Mouse (Mus musculus): ENCODE results near the gene Pbx1.

Gene Pbx1

DNA sequence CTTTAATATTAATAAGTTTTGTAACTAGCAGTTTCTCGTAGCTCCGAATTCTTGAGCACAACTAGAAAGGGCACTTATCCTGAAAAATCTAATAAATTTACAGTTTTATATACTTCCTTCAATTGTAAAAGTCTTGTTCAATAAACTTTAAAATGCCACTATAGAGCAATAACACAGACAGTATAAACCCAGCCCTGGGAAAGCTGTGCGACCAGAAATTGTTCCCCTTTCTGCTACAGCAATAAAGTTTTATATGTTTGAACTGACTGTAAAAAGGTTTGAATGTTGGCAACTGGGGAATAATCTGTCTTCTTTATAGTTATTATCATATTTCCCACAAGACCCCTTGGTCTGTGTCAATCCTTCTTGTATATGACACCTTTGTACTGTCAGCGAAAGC, 136.3 kb downstream of the Pbx1 start:
- DNase-seq, result no peak

DNA sequence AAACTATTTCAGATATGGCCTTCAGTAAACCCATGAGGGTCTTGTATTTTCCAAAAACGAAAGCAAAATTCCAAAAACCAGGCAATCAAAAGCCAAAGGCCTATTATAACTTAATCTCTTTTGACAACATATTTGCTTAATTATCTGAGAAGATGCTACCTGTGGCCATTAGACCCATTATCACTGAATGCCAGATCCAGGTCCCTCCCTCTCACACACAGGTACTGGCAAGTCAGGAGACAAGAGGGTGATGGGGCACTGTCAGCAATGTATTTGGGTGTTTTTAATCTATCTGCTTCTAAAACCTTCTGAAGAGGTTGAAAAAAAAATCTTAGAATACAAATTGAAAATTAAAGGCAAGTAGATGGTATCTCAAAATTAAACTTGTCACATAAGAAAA, 138.4 kb downstream of the Pbx1 start:
- no peak for DNase-seq

DNA sequence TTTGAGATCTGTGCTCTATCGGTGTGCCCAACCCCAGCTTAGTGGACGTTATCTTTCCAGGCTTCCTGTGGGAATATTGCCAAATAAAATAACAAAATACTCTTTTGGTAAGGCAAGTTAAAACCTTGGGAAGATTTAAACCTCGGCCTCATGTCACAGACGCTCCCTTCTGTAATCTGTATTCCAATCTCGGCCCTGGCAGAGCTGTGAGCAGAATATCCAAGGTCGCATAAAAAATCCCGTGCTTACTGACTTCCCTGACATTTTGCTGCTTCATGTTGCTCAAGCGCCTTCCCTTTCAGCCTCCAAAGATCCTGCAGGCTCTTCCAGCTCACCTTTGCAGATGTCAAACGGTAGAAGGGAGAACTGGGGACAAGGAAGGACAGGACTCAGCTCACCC, 140.0 kb downstream of the Pbx1 start:
- DNase-seq, result no peak

DNA sequence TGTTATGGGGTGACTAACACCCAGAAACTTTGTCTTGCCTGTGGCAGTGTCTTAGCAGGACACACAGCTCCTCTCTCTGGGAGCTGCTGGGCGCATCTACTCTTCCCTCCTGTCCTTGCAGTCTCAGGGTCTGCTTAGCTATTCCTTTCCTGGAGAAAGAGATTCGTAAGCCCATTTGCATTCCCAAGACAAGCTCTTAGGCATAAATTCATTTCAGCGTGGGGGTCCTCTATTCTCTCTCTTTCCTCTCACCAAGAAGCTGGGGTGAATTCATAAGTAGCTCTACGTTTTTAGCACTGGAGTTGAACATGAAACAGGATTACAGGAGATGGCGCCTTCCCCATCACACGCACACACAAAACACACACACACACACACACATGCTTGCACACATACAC, 140.4 kb downstream of the Pbx1 start:
- DNase-seq, result no peak

DNA sequence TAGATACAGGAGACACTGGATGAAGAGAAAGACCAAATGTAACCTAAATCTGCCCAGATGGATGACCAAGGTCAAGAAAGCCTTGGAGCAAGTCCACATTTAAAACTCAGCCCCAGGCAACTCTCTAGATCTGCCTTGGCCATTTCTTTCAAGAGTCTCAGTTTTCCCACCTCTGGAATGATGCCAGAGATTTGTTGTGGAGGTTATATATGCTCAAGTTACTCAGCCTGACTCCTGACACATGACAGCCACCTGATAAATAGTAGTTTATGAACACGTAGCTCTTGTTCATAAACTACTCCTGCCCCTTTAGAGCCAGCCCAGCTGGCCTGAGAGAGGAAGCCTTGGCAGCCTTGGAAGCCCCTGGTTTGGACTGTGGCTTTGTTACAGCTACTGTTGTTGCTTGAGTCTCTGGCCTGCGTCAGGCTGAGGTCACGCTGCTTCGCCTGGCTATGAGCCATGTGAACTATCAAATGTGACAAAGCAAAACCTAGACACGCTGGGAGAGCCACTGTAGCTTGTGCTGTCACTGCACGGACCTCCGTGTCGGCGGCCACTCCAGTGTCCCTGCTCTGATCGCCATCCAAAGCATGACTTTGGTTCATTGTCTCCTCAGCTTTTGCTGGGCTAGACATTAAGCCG, 140.9 kb downstream of the Pbx1 start:
- peak; percentile 77 for DNase-seq

DNA sequence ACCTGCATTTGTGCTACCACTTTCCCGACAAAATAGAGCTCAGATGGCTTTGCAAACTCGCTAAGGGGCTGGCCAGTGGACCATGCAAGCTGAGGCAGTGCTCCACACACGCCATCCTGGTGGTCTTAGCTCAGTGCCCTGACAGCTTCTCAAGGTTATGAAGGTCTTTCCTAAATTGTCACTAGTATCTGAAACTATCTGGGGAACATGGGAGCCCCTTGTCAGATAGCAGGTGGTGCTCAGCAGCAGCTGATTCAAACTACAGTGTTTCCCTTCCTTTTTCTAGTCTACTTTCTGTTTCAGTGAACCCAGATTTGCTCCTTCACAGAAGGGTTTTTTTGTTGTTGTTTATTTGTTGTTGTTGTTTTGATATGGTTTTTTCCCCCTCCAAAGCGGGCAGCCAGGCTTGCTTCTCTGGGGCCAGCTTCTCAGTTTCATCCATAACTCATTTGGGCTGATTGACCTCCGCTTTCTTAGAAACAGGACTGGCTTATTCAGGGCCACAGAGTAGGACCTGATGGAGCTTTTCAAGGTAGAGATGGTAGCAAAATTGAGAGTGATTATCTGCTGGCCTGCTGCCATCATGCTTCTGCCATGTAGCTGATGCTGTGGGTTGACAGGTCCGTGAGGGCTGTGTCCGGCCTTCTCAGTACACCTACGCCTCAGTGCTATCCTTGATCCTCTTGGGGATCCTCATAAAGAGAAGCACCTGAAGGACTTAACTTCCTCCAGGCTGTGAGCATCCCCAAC, 141.7 kb downstream of the Pbx1 start:
- DNase-seq, result no peak

DNA sequence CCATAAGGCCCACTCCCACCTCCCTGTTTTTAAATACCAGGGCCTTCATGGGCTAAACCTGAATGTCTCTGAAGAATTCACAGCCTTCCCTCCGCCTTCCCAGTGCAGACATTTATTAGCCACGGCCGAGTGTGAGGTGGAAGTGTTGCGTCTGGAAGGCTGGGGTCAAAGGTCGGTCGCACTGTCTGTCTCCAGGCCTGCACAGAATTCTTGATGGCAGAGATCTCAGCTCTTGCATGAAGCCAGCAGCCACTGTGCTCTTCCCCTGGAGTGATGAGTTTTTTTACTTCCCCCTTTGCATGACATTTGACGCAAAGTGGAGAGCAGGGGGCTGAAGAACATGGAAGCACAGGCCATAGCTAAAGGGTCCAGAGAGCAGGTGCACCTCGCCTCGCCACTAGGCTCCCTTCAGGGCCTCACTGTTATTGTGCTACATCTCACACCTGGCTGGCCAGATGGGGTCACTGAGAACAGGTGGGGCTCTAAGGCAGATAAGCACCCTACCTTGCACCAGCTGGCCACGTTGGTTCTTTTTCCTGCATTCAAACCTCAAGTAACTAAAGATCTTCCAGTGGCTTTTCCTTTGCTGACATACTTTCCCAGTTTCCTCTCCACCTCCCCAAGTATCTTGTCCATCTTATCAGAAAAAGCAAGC, 143.1 kb downstream of the Pbx1 start:
- no peak for DNase-seq

DNA sequence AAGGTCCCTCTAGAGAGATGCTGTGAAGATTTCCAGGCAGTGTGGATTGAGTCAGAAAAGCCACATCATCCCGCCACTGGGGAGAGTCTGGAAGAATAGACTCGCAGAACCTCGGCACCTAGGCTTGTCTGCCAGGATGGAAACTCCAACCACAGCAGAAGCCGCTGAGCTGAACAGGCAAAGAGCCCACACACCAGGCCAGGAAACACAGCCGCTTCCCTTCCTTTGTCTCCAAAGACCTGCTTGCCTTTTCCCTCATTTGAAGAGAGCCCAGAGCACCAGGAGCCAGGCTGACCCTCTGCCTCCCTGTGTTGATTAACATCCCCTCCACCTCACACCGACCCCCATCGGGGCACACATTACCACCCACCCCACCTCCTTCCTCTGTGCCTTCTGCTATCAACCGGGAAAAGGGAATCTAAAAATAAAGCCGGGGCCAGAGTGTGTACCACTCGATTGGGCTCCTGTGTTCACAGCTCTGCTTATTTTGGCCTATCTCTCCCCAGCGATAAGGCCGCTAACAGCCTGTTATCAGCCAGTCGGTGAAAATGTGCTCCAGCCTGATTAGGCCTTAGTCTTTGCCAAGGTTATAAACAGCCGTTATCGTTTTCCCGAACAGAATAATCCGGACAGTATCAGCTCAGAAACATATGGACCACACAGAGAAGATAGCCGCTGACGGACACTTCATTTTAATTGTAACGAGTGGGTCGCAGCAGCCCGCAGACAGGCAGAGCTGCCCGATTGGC, 144.1 kb downstream of the Pbx1 start:
- DNase-seq, result peak; percentile 58

DNA sequence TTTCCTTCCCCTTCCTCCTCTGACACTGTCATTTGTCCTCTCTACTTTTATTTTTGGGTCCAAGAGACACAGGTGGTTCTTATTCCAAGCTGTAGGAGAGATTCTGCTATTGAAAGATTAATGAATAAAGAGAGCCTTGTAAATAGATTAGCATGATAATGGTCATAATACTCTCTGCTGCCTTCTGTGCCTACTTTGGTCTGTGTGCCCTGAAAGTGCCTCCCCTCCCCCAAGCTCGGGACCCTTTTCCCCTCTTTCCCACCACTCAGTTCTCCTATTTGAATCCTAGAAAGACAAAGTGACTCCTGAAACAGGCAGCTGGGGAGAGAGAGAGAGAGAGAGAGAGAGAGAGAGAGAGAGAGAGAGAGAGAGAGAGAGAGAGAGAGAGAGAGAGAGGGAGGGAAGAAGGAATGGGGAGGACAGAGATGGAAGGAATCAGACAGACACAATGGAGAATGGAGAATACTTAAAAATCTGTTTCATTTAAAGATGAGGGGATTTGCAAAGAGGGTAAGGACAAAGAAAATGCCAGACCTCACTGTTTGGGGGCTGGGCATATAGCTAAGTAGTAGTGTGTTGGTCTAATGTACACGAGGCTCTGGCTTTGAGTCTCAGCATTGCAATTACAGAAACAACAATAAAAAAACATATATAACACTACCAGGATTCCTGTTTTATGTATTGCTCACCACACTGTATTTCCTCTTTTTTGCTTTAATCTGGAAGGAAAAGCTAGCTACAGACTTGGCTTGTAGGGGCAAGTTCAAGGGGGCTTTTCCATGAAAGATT, 145.0 kb downstream of the Pbx1 start:
- no peak for DNase-seq

DNA sequence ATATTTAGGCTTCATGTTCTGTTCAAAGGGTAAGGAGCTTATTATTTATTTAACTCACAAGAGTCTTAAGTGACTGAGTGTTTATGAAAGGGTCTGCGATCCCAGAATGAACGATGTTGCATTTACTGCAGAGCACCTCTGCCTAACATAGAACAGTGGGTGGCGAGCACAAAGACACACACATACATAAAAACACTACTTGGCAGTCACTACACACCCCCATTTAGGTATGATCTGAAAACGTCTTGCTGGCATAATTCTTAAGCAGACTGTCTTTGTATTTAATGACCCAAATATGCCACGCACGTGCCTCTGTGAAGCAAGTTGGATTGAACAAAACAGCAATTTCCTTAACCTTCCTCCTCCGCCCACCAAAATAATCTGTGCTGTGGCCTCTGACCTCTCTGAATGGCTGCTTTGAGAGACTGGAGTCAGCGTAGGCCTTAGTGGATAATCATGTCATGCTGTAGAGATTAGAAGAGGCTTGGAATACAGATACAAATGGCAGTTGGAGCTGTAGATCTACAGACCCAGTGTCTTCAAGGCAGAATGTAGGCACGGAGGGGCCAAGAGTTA, 147.4 kb downstream of the Pbx1 start:
- DNase-seq, result no peak

DNA sequence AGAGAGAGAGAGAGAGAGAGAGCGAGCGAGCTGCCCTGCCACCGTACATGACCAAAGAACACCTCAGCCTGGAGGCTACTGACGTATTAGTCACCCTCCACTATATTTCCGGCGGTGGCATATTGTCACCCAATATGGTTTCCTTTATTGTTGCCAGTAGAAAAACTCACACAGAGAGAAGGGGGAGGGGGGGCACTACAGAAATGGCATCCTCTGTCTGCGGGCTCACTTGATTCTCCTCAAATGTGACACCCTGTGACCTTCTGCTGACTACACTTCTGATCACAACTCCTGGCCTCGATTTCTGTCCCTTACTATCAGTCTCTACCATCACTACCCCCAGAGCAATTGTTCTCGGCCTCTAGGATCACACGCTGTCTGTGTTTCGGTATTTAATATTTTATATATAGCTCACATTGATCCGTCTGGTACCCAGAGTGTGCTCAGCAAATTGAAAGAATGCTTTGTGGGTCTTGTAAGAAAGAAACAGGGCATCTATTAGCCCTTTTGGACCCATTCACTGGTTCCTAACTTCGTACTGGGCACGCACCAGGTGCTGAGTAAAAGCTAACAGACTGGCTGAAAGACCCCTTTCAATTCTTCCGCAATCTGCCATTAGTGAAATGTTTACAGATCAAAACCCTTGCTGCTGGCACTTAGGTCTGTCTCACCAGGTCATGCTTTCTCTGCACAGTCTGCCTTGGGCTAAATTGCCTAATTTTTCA, 148.1 kb downstream of the Pbx1 start:
- no peak for DNase-seq

DNA sequence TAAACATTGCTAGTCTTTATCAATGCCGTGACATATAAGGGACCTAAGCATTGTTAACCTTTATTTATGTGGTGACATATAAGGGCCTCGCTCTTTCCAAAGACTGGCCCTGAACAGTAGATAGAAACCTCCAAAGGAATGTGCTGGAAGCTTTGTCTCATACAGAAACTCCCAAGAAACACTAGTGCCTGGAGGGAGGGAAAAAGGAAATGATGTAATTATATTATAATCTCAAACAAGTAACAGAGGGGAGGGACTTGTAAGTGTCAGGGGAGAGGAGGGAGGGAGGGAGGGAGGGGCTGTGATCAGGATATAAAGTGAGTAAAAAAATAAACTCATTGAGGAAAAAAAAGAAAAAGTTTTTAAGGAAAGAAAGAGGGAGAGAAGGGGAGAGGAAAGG, 148.6 kb downstream of the Pbx1 start:
- DNase-seq, result no peak

DNA sequence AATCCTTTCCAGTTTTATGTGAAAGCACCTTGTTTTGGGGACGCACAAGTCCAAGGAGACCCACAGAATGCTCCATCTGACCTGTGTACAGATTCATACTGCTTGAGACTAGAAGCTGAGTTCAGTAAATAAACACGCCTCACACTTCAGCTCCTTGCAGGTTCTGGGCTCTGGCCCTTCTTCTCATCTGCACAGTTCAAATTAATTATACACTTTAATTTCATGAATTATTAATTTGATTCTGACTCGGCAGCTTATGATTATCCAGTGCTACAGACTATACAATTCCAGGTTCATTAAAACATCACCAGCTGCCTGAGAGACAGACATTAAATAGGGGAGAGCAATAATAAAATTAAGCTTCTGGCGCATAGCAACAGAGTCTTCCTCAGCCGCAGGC, 156.4 kb downstream of the Pbx1 start:
- DNase-seq, result no peak

DNA sequence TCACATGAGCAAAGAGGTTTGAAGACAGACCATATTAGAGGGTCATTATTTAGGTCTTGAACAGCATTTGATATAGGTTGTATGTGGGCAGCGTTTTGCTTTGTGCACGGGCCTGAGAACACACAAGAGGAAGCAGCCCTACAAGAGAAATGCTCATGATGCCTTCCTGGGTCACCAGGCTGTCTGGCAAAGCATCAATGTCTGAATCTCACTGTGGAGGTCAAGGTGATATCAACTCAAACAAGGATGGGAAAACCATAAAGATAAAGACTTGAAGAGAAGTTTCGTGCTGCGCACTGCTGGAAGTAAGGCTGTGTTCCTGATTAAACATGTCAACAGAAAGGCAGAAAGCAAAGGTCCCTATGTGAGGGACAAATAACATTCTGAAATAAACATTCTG, 157.8 kb downstream of the Pbx1 start:
- no peak for DNase-seq

DNA sequence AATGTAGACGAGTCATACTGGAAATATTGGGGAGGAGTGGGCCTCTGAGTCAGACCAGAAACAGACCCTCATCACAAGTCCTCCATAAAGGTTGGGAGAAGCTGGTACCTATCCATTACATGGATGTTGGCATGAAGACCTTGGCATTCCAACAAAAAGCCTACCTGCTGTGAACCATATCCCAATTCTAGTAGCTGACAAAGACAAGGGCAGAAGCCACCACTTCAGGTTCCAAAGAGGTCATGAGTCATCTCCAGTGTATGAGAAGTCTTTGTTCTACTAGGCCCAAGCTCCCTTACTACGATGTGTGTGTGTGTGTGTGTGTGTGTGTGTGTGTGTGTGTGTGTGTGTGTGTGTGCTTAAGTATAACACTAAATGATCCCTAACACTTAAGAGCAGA, 160.0 kb downstream of the Pbx1 start:
- no peak for DNase-seq

DNA sequence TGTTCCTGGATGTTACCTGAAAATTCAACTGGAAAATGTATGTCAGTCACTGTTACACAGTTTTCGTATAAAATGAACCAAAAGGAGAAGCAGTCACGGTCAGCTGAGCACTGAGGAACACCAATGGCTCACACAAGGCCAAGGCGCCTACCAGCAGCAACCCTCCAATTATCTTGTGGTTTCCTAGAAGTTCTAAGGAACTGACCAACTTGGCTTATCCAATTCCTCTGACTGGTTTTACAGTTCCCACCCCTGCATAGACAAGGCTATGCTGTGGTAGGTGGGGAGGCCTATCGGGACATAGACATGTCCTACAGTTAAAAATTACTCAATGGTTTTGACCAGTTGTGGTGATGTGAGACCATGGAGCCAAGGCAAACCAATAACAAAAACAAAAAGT, 160.9 kb downstream of the Pbx1 start:
- no peak for DNase-seq

DNA sequence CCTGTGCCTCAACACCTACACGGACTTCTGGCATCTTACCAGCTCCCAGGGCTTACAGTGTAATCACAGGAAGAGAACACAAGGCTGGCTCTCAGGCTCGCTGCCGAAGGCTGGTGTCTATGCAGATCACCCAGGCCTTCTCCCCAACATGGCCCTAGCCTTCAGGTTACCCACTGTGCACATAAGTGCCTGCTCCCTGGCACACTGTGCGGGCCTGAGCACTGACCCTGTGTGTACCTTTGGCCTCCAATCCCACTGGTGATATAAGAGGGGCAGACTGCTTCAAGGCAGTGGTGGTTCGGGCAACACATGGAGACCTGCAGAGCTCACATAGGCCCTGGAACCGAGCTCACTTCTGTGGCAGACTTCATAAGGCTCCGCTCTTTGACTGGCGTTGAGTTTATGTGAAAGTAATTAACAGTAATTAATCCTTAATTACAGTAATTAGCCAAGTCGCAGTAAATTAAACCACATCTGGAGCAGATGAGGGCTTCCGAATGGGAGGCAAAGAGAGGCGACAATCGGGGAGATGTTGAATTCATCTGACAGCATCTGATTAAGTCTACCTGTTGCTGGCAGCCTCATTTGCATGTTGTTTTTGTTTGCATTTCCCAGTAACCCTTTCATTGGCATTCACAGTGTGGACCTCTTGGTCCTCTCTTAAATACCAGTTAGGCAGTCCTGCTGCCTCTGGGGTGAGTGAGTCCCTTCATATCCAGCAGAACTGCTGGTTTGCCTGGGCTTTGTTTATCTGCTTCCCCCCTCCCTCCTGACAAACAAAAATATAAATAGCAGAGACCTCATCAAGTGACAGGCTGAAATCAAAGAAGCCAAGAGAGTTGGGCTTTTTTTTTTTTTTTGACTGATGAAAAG, 163.1 kb downstream of the Pbx1 start:
- peak; percentile 41 for DNase-seq

DNA sequence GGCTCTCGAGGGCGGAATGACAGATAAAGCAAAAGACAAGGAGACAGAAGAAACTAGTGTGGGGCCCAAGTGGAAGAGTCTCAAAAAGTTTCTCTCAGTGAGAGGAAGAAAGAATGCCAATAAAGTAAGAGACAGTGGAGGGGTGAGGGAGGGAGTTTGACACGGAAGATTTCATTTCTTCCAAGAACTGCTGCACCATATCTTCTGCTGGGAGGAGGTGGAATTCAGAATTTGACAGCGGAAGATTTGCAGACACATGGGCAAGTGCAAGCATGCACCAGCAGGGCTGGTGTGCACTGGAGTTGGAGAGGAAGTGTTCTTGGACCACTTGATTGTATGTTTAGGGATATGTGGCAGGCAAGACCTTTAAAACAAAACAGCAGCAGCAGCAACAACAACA, 163.8 kb downstream of the Pbx1 start:
- DNase-seq, result no peak

DNA sequence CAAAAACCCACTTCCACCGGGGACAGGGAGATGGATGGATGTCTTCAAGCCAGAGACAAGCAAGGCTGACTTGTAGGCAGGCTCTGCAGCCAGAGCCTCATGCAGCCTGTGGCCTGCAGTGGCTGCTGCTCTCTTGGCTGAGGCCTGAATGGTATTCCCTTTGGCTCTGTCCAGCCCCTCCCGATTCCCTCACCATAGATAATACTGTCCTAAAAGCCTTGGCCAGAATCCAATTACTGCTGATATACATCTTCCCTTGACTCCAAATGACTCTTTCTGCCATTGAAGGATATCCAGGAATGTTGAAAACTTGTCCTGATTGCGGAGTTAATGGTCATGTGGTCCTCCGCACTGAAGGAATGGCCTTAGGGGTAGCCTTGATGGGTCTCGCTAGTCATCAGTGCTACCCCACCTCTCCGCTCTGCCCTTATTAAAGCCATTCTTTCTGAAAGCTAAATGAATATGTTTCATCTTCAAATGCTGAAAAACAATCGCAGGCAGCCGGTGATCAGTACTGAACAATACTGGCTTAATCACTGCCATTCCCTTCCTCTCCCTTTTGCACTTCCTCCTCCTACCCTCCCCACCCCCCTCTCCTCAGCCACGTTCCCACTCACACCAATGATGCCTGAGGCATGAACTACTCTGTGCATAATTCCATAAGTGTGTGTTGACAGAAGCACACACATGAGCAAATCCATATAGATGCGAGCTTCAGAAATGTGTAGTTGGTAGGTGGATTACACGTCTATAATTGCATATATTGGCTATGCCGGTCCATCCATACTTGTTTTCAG, 166.3 kb downstream of the Pbx1 start:
- peak; percentile 13 for DNase-seq

DNA sequence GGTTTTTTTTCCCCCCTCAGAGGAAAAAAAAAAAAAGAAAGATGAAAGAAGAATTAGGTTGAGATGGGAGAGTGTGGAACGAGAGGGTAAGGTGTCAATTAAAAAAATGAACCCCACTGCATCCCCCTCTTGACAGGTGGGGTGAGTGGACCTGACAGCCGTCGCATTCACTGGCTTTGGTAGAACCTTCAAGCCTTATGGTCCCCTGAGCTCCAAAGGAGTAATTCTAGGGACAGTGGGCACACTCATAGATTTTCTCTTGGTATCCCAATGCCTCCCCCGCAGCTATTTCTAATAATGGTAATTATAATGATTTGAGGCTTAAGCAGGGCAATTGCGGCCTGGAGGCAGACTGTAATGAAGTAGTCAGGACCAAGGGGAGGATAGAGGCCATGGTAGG, 167.0 kb downstream of the Pbx1 start:
- no peak for DNase-seq

Data from lung, postnatal 10 days (tissue).